Mouse (Mus musculus): ENCODE data around the gene Clasp1.

- no peak for TF ChIP-seq POLR2A (IDR thresholded peaks at IDR 0.05; ENCODE audit: borderline replicate concordance, control insufficient read depth, low read depth, low read length)
- TF ChIP-seq CTCF (IDR thresholded peaks at IDR 0.05; ENCODE audit: control insufficient read depth, insufficient read depth, low read length) = no peak
Measured at GRCm38 (mm10) chr1:118625921-118626320, 237.1 kb downstream of the Clasp1 start.
